Mouse (Mus musculus) myocyte (in vitro differentiated cells): Measurements from ENCODE around the gene Elp5.

ENCODE experiments used
- CEBPB ChIP-seq: IDR thresholded peaks from 2 replicates; pipeline ENCODE4 v1.6.1; 2011; ENCODE audit warnings: mild to moderate bottlenecking, moderate library complexity; ENCODE audit not compliant: poor library complexity, insufficient read depth, severe bottlenecking
- E2F4 ChIP-seq: IDR thresholded peaks from one replicate; pipeline ENCODE4 v1.6.1; 2011; ENCODE audit warnings: mild to moderate bottlenecking, control low read depth, moderate library complexity; ENCODE audit not compliant: insufficient read depth
- MYOG ChIP-seq, 3 experiments: IDR thresholded peaks; one replicate each; pipeline ENCODE4 v1.6.1; 2011; ENCODE audit warnings: control low read depth in 2 of 3, low read depth in 2 of 3, mild to moderate bottlenecking in 2 of 3; ENCODE audit not compliant: insufficient read length in 2 of 3, control insufficient read depth in 1 of 3, insufficient read depth in 1 of 3
- POLR2A ChIP-seq: IDR thresholded peaks from one replicate; pipeline ENCODE4 v1.6.1; 2011; ENCODE audit warnings: low read depth, mild to moderate bottlenecking, control low read depth, moderate library complexity; ENCODE audit not compliant: insufficient read length
- POLR2AphosphoS2 ChIP-seq: IDR thresholded peaks from one replicate; pipeline ENCODE4 v1.6.1; 2011; ENCODE audit warnings: low read depth, control low read depth; ENCODE audit not compliant: insufficient read length
- TCF3 ChIP-seq: IDR thresholded peaks from one replicate; pipeline ENCODE4 v1.6.1; 2011; ENCODE audit warnings: low read depth, control low read depth; ENCODE audit not compliant: insufficient read length

DNA sequence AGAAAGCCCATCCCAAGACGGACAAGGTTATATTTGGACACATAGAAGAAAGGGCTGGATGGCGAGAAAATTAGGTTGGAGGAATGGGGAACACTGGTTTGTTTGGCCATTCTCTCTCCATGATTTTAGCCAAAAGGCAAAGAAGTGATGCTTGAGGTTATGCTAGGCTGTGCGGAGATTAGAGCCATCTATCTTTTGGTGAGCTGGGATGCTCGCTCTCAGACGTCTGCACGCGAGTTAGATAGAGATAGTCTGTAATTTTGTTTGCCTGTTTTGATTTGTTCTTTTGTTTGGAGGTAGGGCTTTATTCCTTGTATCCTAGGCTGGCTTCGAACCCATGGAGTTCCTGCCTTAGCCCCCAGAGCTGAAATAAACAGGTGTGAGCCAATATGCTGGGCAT is 18.8 kb upstream of the Elp5 start:
- no peak for TF ChIP-seq POLR2A
- no peak for TF ChIP-seq CEBPB
- no peak for TF ChIP-seq TCF3
- TF ChIP-seq MYOG (IDR thresholded peaks at IDR 0.05; ENCODE audit: control insufficient read depth in 1 of 3, insufficient read depth in 1 of 3, insufficient read length in 2 of 3, low read depth in 2 of 3): no peak
- TF ChIP-seq POLR2AphosphoS2: no peak
- no peak for TF ChIP-seq E2F4
